Mouse (Mus musculus) olfactory bulb, adult 2 months (tissue): ENCODE measurements around the gene Scfd2.

Source experiments
- CTCF ChIP-seq: fragments of 200-500 bp; IDR thresholded peaks from 2 replicates; pipeline ENCODE4 v1.5.1; 2012; ENCODE audit warnings: low read depth, mild to moderate bottlenecking, low read length, moderate library complexity; ENCODE audit not compliant: insufficient read depth
- POLR2A ChIP-seq: fragments of 200-500 bp; IDR thresholded peaks from 2 replicates; pipeline ENCODE4 v1.6.1; 2012; ENCODE audit warnings: mild to moderate bottlenecking, low read depth, low read length, moderate library complexity; ENCODE audit not compliant: insufficient read depth

- TF ChIP-seq CTCF (no peak), POLR2A (no peak)
These were observed 281.3 kb downstream of the Scfd2 start for GRCm38 (mm10) chr5:74250308-74250707.
